Mouse (Mus musculus): ENCODE measurements around the gene Ankrd35. TPM values are rescaled to one million over a fixed set of nuclear protein-coding genes. Genes with fewer than 3 reads are reported as not detected.

The Ankrd35 gene
- polyA plus RNA-seq, 1 experiment: 0.09 TPM

- H3K79me3 ChIP-seq (ENCODE audit: low read depth): no peaks in the 10 kb centered on the region
- H3K36me3 ChIP-seq (ENCODE audit: control insufficient read depth, insufficient read depth): no peaks in the 10 kb centered on the region
- H3ac ChIP-seq (ENCODE audit: control insufficient read depth, insufficient read length, low read depth): no peak overlapping the region
- H3K27me3 ChIP-seq (ENCODE audit: control insufficient read depth, insufficient read depth, insufficient read length): no peaks in the 10 kb centered on the region
- TF ChIP-seq CTCF (IDR thresholded peaks at IDR 0.05; ENCODE audit: control insufficient read depth, insufficient read depth, insufficient read length) (peak; percentile 31), FOSL1 (IDR thresholded peaks at IDR 0.05; ENCODE audit: insufficient read depth, low read length, poor library complexity, severe bottlenecking) (no peak)
- H3K79me2 ChIP-seq (ENCODE audit: control insufficient read depth, insufficient read depth): no peaks in the 10 kb centered on the region
- no peak overlapping the region for H3K4me3 ChIP-seq (ENCODE audit: insufficient read depth, poor library complexity, severe bottlenecking)
Observed at GRCm38 (mm10) chr3:96667316-96667715, 2.6 kb upstream of the Ankrd35 start.

GRCm38 (mm10) chr3:96668424-96669067 lies 1.4 kb upstream of the Ankrd35 start:
- no peaks in the 10 kb centered on the region for H3K79me2 ChIP-seq (ENCODE audit: control insufficient read depth, insufficient read depth)
- H3ac ChIP-seq (ENCODE audit: control insufficient read depth, insufficient read length, low read depth): no peak overlapping the region
- no peaks in the 10 kb centered on the region for H3K27me3 ChIP-seq (ENCODE audit: control insufficient read depth, insufficient read depth, insufficient read length)
- TF ChIP-seq MAX (IDR thresholded peaks at IDR 0.05) (no peak), USF1 (IDR thresholded peaks at IDR 0.05; ENCODE audit: low read depth) (no peak), FOSL1 (IDR thresholded peaks at IDR 0.05; ENCODE audit: insufficient read depth, low read length, poor library complexity, severe bottlenecking) (no peak), CTCF (IDR thresholded peaks at IDR 0.05; ENCODE audit: control insufficient read depth, insufficient read depth, insufficient read length) (no peak), CEBPB (IDR thresholded peaks at IDR 0.05; ENCODE audit: low read depth) (no peak), MYOG (IDR thresholded peaks at IDR 0.05; ENCODE audit: control insufficient read depth, extremely low read depth, insufficient read length) (no peak), MYOD1 (IDR thresholded peaks at IDR 0.05; ENCODE audit: control insufficient read depth, insufficient read length, low read depth) (no peak)
- H3K4me3 ChIP-seq (ENCODE audit: insufficient read depth, poor library complexity, severe bottlenecking): no peak overlapping the region
- no peaks in the 10 kb centered on the region for H3K79me3 ChIP-seq (ENCODE audit: low read depth)
- no peaks in the 10 kb centered on the region for H3K36me3 ChIP-seq (ENCODE audit: control insufficient read depth, insufficient read depth)

- H3K79me2 ChIP-seq (ENCODE audit: control insufficient read depth, insufficient read depth): no peaks in the 10 kb centered on the region
- no peaks in the 10 kb centered on the region for H3K79me3 ChIP-seq (ENCODE audit: low read depth)
- H3ac ChIP-seq (ENCODE audit: control insufficient read depth, insufficient read length, low read depth): no peak overlapping the region
- no peak overlapping the region for H3K4me3 ChIP-seq (ENCODE audit: insufficient read depth, poor library complexity, severe bottlenecking)
- no peak for TF ChIP-seq MAX (IDR thresholded peaks at IDR 0.05)
- TF ChIP-seq MYOD1 (IDR thresholded peaks at IDR 0.05; ENCODE audit: control insufficient read depth, insufficient read length, low read depth): no peak
- no peak for TF ChIP-seq CEBPB (IDR thresholded peaks at IDR 0.05; ENCODE audit: low read depth)
- no peak for TF ChIP-seq USF1 (IDR thresholded peaks at IDR 0.05; ENCODE audit: low read depth)
- no peaks in the 10 kb centered on the region for H3K27me3 ChIP-seq (ENCODE audit: control insufficient read depth, insufficient read depth, insufficient read length)
- no peaks in the 10 kb centered on the region for H3K36me3 ChIP-seq (ENCODE audit: control insufficient read depth, insufficient read depth)
Observed at GRCm38 (mm10) chr3:96671519-96671918, 1.6 kb downstream of the Ankrd35 start.

- no peaks in the 10 kb centered on the region for H3K79me3 ChIP-seq (ENCODE audit: low read depth)
- no peaks in the 10 kb centered on the region for H3K36me3 ChIP-seq (ENCODE audit: control insufficient read depth, insufficient read depth)
- H3K79me2 ChIP-seq (ENCODE audit: control insufficient read depth, insufficient read depth): no peaks in the 10 kb centered on the region
- no peak overlapping the region for H3ac ChIP-seq (ENCODE audit: control insufficient read depth, insufficient read length, low read depth)
- H3K4me3 ChIP-seq (ENCODE audit: insufficient read depth, poor library complexity, severe bottlenecking): no peak overlapping the region
- TF ChIP-seq MYOG (IDR thresholded peaks at IDR 0.05; ENCODE audit: control insufficient read depth, extremely low read depth, insufficient read length) (no peak), CEBPB (IDR thresholded peaks at IDR 0.05; ENCODE audit: low read depth) (no peak), MAX (IDR thresholded peaks at IDR 0.05) (no peak), MYOD1 (IDR thresholded peaks at IDR 0.05; ENCODE audit: control insufficient read depth, insufficient read length, low read depth) (no peak), CTCF (IDR thresholded peaks at IDR 0.05; ENCODE audit: control insufficient read depth, insufficient read depth, insufficient read length) (no peak), FOSL1 (IDR thresholded peaks at IDR 0.05; ENCODE audit: insufficient read depth, low read length, poor library complexity, severe bottlenecking) (no peak), USF1 (IDR thresholded peaks at IDR 0.05; ENCODE audit: low read depth) (no peak)
- H3K27me3 ChIP-seq (ENCODE audit: control insufficient read depth, insufficient read depth, insufficient read length): no peaks in the 10 kb centered on the region
Observed at GRCm38 (mm10) chr3:96673514-96673913, 3.6 kb downstream of the Ankrd35 start.

GRCm38 (mm10) chr3:96674442-96674841 lies 4.5 kb downstream of the Ankrd35 start:
- Histone ChIP-seq H3K27me3 (ENCODE audit: control insufficient read depth, insufficient read depth, insufficient read length) (no peaks in the 10 kb centered on the region), H3ac (ENCODE audit: control insufficient read depth, insufficient read length, low read depth) (no peak overlapping the region), H3K36me3 (ENCODE audit: control insufficient read depth, insufficient read depth) (no peaks in the 10 kb centered on the region), H3K79me3 (ENCODE audit: low read depth) (no peaks in the 10 kb centered on the region), H3K79me2 (ENCODE audit: control insufficient read depth, insufficient read depth) (no peaks in the 10 kb centered on the region), H3K4me3 (ENCODE audit: insufficient read depth, poor library complexity, severe bottlenecking) (no peak overlapping the region)
- peak; percentile 30 for TF ChIP-seq MYOD1 (IDR thresholded peaks at IDR 0.05; ENCODE audit: control insufficient read depth, insufficient read length, low read depth)
- no peak for TF ChIP-seq MAX (IDR thresholded peaks at IDR 0.05)

- TF ChIP-seq USF1 (IDR thresholded peaks at IDR 0.05; ENCODE audit: low read depth): no peak
- TF ChIP-seq MYOD1 (IDR thresholded peaks at IDR 0.05; ENCODE audit: control insufficient read depth, insufficient read length, low read depth): no peak
- no peak for TF ChIP-seq FOSL1 (IDR thresholded peaks at IDR 0.05; ENCODE audit: insufficient read depth, low read length, poor library complexity, severe bottlenecking)
- no peak for TF ChIP-seq MAX (IDR thresholded peaks at IDR 0.05)
- TF ChIP-seq MYOG (IDR thresholded peaks at IDR 0.05; ENCODE audit: control insufficient read depth, extremely low read depth, insufficient read length): no peak
- no peak for TF ChIP-seq CEBPB (IDR thresholded peaks at IDR 0.05; ENCODE audit: low read depth)
- no peak for TF ChIP-seq CTCF (IDR thresholded peaks at IDR 0.05; ENCODE audit: control insufficient read depth, insufficient read depth, insufficient read length)
- Histone ChIP-seq H3K36me3 (ENCODE audit: control insufficient read depth, insufficient read depth) (no peaks in the 10 kb centered on the region), H3ac (ENCODE audit: control insufficient read depth, insufficient read length, low read depth) (no peak overlapping the region), H3K79me2 (ENCODE audit: control insufficient read depth, insufficient read depth) (no peaks in the 10 kb centered on the region), H3K27me3 (ENCODE audit: control insufficient read depth, insufficient read depth, insufficient read length) (no peaks in the 10 kb centered on the region), H3K79me3 (ENCODE audit: low read depth) (no peaks in the 10 kb centered on the region), H3K4me3 (ENCODE audit: insufficient read depth, poor library complexity, severe bottlenecking) (no peak overlapping the region)
Observed at GRCm38 (mm10) chr3:96675171-96675570, 5.2 kb downstream of the Ankrd35 start.
